Mouse (Mus musculus) right cerebral cortex, postnatal 4 days (tissue): ENCODE measurements around the gene Pamr1.

Source experiments
- DNase-seq: peaks from one replicate; pipeline ENCODE4 v3.0.0-alpha.2; 2022

Pamr1 gene

DNA sequence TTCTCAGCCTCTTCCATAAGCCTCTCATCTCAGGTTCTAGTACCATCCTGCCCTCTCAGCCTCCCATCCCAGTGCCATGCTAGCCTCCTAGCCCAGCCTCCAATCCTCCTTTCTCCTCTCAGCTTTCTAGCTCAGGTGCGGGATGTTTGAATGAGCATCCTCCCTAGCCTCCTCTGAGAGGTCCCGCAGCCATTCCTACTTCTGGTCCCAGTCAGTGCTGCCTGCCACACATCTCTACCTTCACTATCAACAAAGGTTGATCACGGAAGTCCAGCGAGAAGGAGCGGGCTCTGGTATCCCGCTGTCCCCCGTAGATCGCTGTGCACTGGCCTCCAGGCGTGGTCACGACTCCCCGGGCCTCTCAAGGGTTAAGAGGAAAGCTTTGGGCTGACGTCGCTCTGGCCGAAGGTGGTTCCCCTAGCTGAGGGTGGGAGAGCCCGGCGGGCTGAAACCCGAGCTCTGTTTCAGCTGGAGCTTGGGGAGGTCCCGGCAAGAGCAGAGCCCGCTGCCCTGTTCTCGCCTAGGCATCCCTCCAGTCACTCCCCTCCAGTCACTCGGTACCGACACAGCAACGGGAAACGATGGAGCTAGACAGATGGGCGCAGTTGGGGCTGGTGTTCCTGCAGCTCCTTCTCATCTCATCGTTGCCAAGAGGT is at the start of gene Pamr1:
Gene Pamr1 (plus strand): TSS at position 402 of the 656 bp plus-strand sequence.
- peak; percentile 28 for DNase-seq

DNA sequence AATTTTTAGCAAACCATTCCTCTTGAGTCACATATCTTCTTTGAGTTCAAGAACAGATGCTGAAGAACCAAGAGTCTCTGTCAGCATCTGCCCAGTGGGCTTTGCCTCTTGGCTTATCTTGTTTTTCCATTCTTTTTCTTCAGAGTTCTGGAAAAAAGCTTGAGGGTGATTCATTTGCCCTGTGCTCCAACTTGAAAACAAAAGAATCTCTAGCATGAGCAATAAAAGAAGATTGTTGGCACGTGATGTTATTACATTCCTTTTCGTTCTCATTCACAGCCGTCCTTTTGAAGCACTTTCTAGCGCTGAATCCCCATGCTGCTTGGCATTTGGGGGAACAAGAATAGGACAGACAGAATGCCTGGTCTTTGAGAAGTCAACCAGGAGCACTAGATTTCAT is 42.2 kb upstream of the Pamr1 start:
- no peak for DNase-seq

- no peak for DNase-seq
Observed at GRCm38 (mm10) chr2:102508154-102508553, 41.7 kb upstream of the Pamr1 start.

GRCm38 (mm10) chr2:102519956-102520355 is 29.9 kb upstream of the Pamr1 start:
- DNase-seq: no peak

GRCm38 (mm10) chr2:102527563-102527962 is 22.2 kb upstream of the Pamr1 start:
- DNase-seq: no peak

DNA sequence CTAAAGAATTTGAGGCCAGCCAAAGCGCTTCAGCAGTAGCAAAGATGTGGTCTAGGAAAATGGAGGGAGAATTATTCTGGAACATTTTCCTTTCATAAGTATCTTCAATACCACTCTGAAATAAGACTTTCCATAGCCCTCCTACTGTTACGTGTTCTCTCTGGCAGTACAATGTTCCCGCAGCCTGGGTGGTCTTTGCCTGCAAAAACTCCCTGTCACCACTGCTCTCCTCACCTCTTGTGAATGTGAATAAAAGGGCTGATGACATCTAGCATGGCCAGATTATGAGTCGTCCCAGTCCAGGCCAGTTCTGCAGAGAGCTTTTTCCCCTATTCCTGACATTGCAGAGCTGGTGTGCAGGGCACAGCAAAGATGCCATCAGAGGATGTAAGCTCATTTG is 16.4 kb upstream of the Pamr1 start:
- no peak for DNase-seq

DNA sequence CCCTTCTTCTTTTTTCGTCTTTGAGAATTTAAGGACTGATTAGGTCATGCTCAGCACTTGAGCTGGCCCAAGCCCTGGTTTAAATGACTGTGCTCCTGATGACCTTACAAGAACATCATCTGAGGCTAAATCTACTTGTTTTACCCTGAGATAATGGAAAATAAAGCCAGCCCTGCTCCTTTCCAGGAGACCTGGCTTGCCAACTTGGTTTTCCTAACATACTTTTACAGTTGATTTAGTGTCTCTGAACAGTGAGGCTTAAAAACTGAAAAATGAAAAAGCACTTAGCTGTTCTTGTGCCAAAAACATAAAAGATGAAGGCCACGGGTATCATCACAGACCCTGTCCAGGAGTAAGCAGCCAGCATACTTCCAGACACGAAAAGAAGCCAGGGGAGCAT is 13.0 kb upstream of the Pamr1 start:
- DNase-seq: no peak

DNA sequence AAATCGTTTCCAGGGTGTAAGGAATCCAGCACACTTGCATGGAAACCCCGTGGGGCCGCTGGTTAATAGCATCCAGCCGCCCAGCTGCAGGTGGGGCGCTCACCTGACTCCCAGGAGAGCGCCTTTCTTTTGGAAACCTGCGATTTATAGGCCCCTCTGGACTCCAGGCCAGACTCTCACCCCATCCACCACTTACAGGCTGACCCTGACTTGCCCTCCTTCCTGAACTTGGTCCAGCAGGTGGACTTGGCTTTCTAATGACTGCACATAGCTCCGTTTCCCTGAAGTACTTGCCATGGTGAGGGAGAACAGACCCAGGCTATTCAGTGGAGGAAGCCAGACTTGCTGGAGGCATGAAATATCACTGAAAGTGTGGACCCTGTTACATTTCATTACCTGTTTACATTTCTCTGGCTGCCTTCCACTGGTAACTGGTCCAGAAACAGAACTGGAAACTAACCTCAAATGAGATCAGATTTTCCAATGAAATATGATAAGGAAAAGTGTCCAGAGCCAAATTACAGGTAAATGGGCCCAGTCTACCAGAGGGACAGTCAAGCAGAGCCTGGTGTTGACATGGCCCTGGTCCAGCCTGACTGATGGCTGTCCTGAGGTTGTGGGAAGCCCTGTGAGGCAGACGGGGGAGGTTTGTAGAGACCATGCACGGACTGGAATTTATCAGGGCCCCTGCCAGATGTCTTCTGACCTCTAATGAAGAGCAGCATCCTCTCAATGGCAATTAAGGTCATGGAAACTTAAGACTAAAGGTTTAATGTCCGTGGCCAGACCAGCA is 9.2 kb upstream of the Pamr1 start:
- DNase-seq: no peak

DNA sequence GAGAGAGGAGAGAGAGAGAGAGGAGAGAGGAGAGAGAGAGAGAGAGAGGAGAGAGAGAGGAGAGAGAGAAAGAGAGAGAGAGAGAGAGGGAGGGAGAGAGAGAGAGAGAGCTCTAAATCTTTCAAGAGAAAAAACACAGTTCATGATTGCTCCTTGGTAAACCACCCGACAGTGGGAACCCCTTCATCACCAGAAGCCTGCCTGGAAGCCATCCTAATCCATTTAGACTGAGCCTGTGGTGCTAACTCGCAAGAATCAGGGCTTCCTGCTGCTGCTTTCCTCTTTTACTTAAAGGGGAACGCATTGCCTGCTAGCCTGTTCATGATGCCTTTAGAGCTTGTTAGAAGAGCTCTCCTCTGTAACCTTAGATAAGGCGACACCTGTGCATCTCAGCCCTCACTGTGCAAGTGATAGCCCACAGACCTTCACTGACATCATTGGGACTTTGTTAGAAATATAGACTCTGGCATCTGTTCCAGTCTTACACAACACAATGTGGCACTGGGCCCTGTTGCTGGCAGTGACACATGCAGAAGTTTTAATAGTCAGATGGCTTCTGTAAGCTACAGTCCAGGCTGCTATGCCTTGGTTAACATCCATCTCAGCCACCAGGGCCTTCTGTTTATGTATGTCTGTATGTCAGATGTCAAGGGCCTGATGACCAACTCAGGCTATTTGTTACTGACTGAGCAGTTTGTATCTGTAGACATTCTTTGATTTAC is 8.2 kb upstream of the Pamr1 start:
- no peak for DNase-seq

- no peak for DNase-seq
Observed at GRCm38 (mm10) chr2:102543961-102544719, 5.7 kb upstream of the Pamr1 start.

GRCm38 (mm10) chr2:102550910-102551582 is 1.2 kb downstream of the Pamr1 start:
- no peak for DNase-seq

DNA sequence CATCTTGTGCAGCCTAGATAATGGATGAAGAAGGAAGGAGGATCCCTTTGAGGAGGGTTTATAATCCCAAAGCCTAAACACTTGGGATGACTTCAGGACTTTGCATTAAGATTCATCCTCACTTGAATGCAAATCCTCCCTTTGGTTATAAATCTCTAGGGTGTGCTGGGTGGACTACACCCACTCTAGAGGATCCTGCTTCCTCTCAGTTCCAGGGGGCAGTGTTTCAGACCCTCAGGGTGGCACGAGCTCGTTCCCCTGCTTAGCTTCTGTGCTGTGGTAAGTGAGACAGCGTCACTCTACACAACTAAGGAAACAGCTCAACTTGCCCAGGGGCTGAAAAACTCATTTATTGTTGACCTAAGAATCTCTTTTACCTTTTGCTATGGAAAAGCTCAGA is 1.8 kb downstream of the Pamr1 start:
- DNase-seq: no peak

DNA sequence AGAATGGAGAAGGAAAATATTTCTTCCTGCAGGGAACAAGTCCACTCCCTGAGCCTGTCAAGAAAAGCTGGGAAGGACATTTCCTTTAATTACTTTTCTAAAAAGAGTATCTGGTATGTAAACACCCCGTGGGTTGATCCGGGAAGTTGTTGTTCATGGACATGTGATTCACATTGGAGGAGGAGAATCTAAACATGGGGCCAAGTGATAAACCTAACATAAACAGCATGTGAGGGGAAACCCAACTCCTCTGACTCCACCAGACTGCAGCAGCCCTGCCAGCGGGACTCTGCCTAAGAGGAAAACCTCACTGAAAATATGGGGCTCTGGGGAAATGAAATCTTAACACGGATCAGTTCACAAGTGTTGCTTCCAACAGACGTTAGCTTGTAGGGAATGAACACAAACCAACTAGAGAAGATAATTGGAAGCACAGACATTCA is 2.3 kb downstream of the Pamr1 start:
- DNase-seq: no peak

DNA sequence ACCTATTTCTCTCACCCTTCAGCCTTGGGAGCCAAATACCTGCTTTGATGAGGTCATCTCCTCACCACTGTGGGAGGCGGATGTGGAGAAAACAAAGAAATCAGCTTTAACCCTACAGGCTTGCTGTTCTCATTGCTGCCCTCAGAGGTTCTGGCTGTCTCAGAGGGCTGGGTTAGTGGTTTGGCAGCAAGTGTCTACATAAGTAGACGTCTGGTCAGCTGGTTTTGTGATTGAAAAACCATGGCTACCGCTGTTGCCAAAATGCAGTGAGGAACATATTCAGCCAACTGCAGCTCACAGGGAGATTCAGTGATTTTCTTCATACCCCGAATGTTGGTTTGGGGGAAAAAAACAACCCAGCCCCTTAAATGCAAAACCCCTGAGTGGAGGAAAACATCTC is 7.3 kb downstream of the Pamr1 start:
- no peak for DNase-seq

- no peak for DNase-seq
Observed at GRCm38 (mm10) chr2:102558965-102559364, 9.2 kb downstream of the Pamr1 start.

DNA sequence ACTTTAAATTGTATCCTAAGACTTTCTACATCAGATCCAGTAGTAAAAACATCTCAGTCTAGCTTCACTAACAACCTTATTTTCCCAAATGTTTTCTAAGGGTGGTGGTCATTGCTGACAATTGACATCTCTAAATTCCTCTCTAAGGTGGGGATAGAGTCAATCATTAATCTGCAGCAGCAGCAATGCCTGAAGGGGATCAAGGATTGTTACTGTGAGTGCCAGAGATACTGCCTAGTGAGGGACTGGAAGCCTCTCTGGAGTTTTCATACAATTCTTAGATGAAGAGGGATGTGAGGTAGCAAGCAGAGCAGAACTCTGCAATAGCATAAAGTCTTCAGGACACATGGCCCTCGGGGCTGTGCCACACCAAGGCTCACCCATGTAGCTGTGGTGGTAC is 14.0 kb downstream of the Pamr1 start:
- no peak for DNase-seq

DNA sequence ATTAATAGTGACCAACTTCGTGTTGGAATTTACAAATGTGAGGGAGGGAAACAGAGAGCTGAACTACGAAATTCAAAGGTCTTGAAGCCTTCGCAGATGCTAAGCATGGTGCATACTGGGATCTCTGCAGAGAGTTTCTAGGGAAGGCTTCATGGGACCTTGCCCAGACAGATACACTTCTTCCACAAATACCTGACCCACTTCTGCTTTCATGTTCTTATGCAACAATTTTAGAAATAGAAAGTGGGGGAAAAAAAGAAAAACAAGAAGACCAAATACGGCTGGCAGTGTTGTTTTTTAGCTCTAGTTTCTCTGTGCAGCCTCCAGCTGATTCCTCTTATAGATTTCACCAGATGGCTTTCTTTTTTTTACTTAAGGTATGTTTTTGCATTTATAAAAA is 29.4 kb downstream of the Pamr1 start:
- DNase-seq: no peak

GRCm38 (mm10) chr2:102589977-102590376 is 40.2 kb downstream of the Pamr1 start:
- DNase-seq: peak; percentile 9

- no peak for DNase-seq
Observed at GRCm38 (mm10) chr2:102594535-102594934, 44.7 kb downstream of the Pamr1 start.

- no peak for DNase-seq
Observed at GRCm38 (mm10) chr2:102595395-102596130, 45.8 kb downstream of the Pamr1 start.

DNA sequence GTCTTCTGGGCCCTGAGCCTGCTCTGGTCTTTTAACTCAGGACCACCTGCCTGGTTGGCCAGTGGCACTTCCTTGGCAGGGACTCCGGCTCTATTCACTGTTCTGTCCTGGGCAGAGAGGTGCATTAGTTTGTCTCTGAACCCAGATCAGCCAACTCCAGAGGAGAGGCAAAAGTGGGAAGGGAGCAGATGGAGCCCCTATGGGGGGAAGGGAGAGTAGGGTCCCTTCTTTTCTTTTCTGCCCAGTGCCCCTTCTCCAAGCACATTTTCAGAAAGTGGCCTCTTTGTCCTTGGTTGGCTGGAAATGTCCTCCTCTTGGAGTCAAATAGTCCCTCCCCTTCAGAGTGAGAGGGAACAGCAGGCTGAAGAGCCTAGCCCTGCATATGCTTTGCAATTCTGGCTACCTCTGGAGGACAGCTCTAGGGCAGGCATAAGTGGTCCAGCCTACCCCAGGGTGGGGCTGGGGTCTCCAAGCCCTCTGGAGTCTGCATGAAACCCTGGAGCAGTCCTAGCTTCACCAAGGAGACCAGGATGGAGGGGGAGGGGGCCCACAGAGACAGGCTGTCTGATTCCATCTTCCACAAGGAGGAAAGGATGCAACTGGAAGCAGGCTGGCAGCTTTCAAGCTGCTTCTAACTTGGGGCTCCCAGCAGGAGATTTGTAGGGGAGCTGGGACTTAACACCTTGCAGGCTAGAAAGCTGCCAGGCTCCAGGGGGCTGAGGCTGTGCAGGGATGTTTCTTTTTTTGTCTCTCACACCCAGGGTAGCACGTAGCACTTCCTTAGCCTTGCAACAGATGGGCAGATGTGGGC is 49.3 kb downstream of the Pamr1 start:
- DNase-seq: peak; percentile 35
